Mouse (Mus musculus) bone marrow macrophage, adult 2 months (primary cell): ENCODE results near the gene Lrch4. TPM values are rescaled to one million over a fixed set of nuclear protein-coding genes. Genes with fewer than 3 reads are reported as not detected.
"Not testable (repeated sequence)": the region's sequence is repeated elsewhere in the genome, so short reads cannot be mapped to it uniquely, and the experiment has no call there.

ENCODE experiments used
- H3K27ac ChIP-seq: 2 replicates; pipeline ENCODE4 v1.5.1; 2012; ENCODE audit warnings: low read depth, low read length; ENCODE audit not compliant: insufficient read depth
- H3K4me1 ChIP-seq: 2 replicates; pipeline ENCODE4 v1.6.1; 2012; ENCODE audit warnings: low read length; ENCODE audit not compliant: control insufficient read depth, insufficient read depth
- H3K4me3 ChIP-seq: 2 replicates; pipeline ENCODE4 v1.5.1; 2012; ENCODE audit warnings: mild to moderate bottlenecking, low read length, moderate library complexity; ENCODE audit not compliant: insufficient read depth
- CTCF ChIP-seq: IDR thresholded peaks from 2 replicates; pipeline ENCODE4 v1.5.1; 2012; ENCODE audit warnings: low read depth, mild to moderate bottlenecking, low read length, moderate library complexity
- POLR2A ChIP-seq: IDR thresholded peaks from 2 replicates; pipeline ENCODE4 v1.6.1; 2012; ENCODE audit warnings: mild to moderate bottlenecking, low read depth, low read length, borderline replicate concordance
- polyA plus RNA-seq: library from polyadenylated mRNA; stranded (reverse); fragments of >200 nt; gene quantifications from 2 replicates; pipeline ENCODE4 v1.2.4, GENCODE M21; 2012; ENCODE audit not compliant: missing spikeins, insufficient read depth, insufficient read length

The Lrch4 gene
- polyA plus RNA-seq, 1 experiment: 209 TPM

- H3K4me1 ChIP-seq: peaks cover 6% of the 10 kb centered on the region
- no peak overlapping the region for H3K4me3 ChIP-seq
- TF ChIP-seq CTCF: no peak
- no peak for TF ChIP-seq POLR2A
- H3K27ac ChIP-seq: no peak overlapping the region
Observed at GRCm38 (mm10) chr5:137610548-137611244, 18.2 kb upstream of the Lrch4 start.

- H3K4me3 ChIP-seq: no peak overlapping the region
- H3K27ac ChIP-seq: no peak overlapping the region
- H3K4me1 ChIP-seq: peaks cover 6% of the 10 kb centered on the region
- TF ChIP-seq POLR2A (no peak), CTCF (no peak)
Observed at GRCm38 (mm10) chr5:137611245-137611602, 17.7 kb upstream of the Lrch4 start.

DNA sequence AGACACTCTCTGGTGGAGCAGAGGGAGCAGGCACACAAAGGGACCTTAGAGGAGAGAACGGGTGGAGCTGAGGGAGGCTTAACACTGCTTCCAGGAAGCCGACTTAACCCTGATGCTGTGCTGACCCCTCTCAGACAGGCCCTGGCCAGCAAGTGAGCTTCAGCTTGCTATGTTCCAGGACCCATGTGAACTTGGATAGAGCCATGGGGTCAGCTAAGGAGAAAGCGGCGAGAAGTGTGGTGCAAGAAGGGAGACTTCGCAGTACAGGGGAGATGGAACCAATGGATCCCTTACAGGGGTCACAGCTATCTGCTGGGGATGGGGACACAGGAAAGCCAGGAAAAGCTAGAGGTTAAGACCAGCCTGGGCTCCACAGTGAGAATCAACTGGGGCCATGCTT is 15.8 kb upstream of the Lrch4 start:
- Histone ChIP-seq H3K4me1 (peaks cover 6% of the 10 kb centered on the region), H3K4me3 (no peak overlapping the region), H3K27ac (no peak overlapping the region)
- TF ChIP-seq CTCF (no peak), POLR2A (no peak)

DNA sequence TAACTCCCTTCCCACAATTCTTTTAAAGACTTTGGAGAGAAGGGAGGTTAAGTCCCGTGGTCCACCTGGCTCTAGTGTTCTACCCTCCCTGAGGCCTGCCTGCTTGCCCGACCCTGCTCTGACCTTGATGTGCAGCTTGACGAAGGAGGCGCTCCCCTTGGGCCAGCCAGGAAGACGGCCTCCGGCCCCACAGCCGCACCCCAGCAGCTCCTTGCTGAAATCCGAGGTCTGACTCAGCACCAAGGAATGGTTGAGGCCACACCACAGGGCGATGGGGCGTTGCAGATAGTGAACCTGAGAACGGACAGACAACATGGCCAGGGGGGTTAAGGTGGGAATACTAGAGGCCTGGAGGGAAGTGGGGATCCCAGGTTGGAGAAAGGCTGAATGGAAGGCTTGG is 15.4 kb upstream of the Lrch4 start, which contains the start of gene Pcolce:
Gene Pcolce (minus strand): TSS at position 235 of the 400 bp plus-strand sequence.
- no peak for TF ChIP-seq POLR2A
- no peak for TF ChIP-seq CTCF
- Histone ChIP-seq H3K4me1 (peaks cover 11% of the 10 kb centered on the region), H3K4me3 (no peak within 1 kb of the TSS), H3K27ac (no peak within 1 kb of the TSS)

GRCm38 (mm10) chr5:137614921-137615320 is 14.0 kb upstream of the Lrch4 start:
- H3K27ac ChIP-seq, H3K4me1 ChIP-seq, H3K4me3 ChIP-seq: not testable (repeated sequence)

DNA sequence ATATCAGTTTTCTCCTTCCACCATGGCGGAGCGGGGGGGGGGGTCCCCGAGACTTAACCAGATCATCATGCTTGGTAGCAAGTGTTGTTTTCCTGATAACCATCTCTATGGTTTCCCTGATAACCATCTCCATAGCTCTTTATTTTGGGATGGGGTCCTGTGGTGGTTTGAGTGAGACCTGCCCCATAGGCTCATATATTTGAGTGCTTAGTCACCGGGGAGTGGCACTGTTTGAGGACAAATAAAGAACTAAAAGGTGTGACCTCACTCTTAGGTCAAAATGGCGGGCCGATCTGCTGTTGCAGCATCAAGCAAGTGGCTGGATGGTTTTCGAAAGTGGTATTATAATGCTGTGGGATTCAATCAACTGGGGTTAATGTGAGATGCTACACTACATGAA is 13.6 kb upstream of the Lrch4 start:
- TF ChIP-seq CTCF: no peak
- TF ChIP-seq POLR2A: no peak
- Histone ChIP-seq H3K4me1 (peaks cover 6% of the 10 kb centered on the region; the same call in 1 of the 2 replicates), H3K27ac (no peak overlapping the region), H3K4me3 (no peak overlapping the region)

- Histone ChIP-seq H3K4me3 (0 out of 2 replicates have a peak overlapping the region, but pooled peaks have one; percentile 15), H3K27ac (peak overlapping the region; percentile 86), H3K4me1 (peaks cover 24% of the 10 kb centered on the region)
- no peak for TF ChIP-seq POLR2A
Observed at GRCm38 (mm10) chr5:137623937-137624530, 4.9 kb upstream of the Lrch4 start.

DNA sequence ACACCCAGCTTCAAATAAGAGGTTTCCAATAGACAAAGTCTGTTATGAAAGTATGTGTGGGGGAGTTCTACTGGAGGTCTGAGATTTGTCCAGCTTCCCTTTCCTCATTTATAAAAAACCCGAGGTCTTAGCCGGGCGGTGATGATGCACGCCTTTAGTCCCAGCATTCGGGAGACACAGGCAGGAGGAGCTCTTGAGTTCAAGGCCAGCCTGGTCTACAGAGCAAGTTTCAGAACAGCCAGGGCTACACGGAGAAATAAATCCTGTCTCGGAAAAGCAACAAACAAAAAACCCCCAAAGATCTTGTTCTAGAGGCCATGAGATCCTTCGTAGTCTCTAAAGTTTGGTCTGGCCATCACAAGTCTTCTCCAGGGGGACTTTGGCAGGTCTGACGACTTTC is 930 bp upstream of the Lrch4 start:
- peak overlapping the region; percentile 67 for H3K4me3 ChIP-seq
- H3K27ac ChIP-seq: peak overlapping the region; percentile 88
- peaks cover 35% of the 10 kb centered on the region for H3K4me1 ChIP-seq
- TF ChIP-seq POLR2A (no peak), CTCF (no peak)

DNA sequence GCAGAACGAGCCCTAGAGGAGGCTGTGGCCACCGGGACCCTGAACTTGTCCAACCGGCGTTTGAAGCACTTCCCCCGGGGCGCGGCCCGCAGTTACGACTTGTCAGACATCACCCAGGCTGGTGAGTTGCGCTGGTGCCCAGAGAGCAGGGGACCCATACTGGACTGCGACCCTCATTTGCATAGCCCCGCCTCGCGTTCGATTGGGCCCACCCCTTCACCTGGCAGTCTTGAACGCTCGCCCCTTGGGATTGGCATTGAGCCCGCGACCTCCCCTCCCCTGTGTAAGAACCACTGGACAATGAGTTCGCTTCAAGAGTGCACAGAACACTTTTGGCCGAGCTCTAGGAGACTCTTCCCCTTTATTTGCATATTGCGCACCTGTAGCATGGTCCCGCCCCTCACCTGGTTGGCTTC is 393 bp downstream of the Lrch4 start:
- Histone ChIP-seq H3K4me3 (peak overlapping the region; percentile 95), H3K4me1 (peaks cover 33% of the 10 kb centered on the region), H3K27ac (peak overlapping the region; percentile 97)
- no peak for TF ChIP-seq POLR2A
- no peak for TF ChIP-seq CTCF

GRCm38 (mm10) chr5:137629906-137630545 is 1.1 kb downstream of the Lrch4 start:
- Histone ChIP-seq H3K27ac (peak overlapping the region; percentile 97), H3K4me3 (peak overlapping the region; percentile 95), H3K4me1 (peaks cover 26% of the 10 kb centered on the region)

More at GRCm38 (mm10) chr5:137629906-137630545, 1.1 kb downstream of the Lrch4 start:
- no peak for TF ChIP-seq CTCF
- TF ChIP-seq POLR2A: no peak
